Mouse (Mus musculus) lung, adult 2 months (tissue): Measurements from ENCODE around the gene Shld1.

ENCODE experiments used
- CTCF ChIP-seq: fragments of 200-500 bp; IDR thresholded peaks from 2 replicates; pipeline ENCODE4 v1.5.1; 2011; ENCODE audit warnings: mild to moderate bottlenecking, low read length, control low read depth; ENCODE audit not compliant: insufficient read depth
- POLR2A ChIP-seq: fragments of 200-500 bp; IDR thresholded peaks from 2 replicates; pipeline ENCODE4 v1.6.1; 2011; ENCODE audit warnings: low read depth, mild to moderate bottlenecking, control low read depth, low read length, borderline replicate concordance; ENCODE audit errors: extremely low read depth

DNA sequence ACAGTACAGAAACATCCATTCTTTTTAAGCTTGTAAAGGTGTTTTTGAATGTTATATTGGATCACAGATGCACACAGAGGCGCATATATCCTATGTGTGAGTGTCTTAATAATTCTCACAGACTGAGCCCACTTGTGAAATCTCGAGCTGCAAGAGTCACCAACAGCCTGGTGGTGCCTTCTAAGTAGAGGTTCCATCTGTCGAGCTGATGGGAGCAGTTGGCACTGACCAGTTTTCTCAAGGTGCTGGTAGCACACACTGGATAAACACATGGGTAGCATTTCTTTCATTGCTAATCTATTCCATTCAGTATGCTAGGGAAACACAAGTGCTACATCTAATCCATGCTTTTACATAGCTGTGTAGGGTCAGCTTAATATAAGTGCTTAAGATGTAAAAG is 66.4 kb downstream of the Shld1 start:
- TF ChIP-seq CTCF (no peak), POLR2A (no peak)
